Comparison of ENCODE assay signal across 10 mouse cellular contexts in genomic region chr10:84631182-84631581, GRCm38 (mm10). TPM values are rescaled to one million over a fixed set of nuclear protein-coding genes. Genes with fewer than 3 reads are reported as not detected.
DNase-seq lines count a peak whose midpoint lies in the region; ATAC-seq and TF ChIP-seq lines count a peak whose summit lies in the region.
"Had no signal": no experiment of that assay in that cellular context is flagged by ENCODE, and none has a peak within 500 bp of the region (broad histone marks: within the 10 kb centered on the region; RNA-seq: fewer than 3 reads in every experiment).

No protein-coding gene starts in this region.

- no peak overlapping the region for H3K27ac ChIP-seq in liver, embryonic 14.5 days
- H3K27ac ChIP-seq: heart, embryonic 15.5 days had no signal

- H3K9me3 ChIP-seq in liver, embryonic 14.5 days (ENCODE audit: control insufficient read depth, low read length): no peaks in the 10 kb centered on the region
- H3K9me3 ChIP-seq: heart, embryonic 15.5 days had no signal

- no peaks in the 10 kb centered on the region for H3K4me1 ChIP-seq in liver, embryonic 14.5 days (replicated peaks; ENCODE audit: control insufficient read depth in 2 of 2, insufficient read depth in 2 of 2, low read length in 1 of 2)
- H3K4me1 ChIP-seq: heart, embryonic 15.5 days had no signal

- no peak overlapping the region for H3K4me2 ChIP-seq in liver, embryonic 14.5 days (ENCODE audit: low read depth)
- H3K4me2 ChIP-seq: heart, embryonic 15.5 days had no signal

- peak; percentile 70 for TF ChIP-seq CTCF in liver, embryonic 14.5 days (IDR thresholded peaks at IDR 0.05; ENCODE audit: low read depth)

- peak; percentile 38 for ATAC-seq in activated CD4-positive, CD25-positive, alpha-beta regulatory T cell, adult 4 months
- ATAC-seq in liver, embryonic 14.5 days (ENCODE audit: insufficient read depth): no peak

- no peak overlapping the region for H3K9ac ChIP-seq in liver, embryonic 14.5 days (replicated peaks)
- H3K9ac ChIP-seq: heart, embryonic 15.5 days had no signal

- WGBS in liver, embryonic 14.5 days (ENCODE audit: insufficient replicate concordance): 64% methylated on average over 5 of the region's 5 CpGs

- H3K4me3 ChIP-seq in liver, embryonic 14.5 days (ENCODE audit: insufficient read depth in 1 of 2, low read depth in 2 of 2, low read length in 2 of 2): no peak overlapping the region
- H3K4me3 ChIP-seq: heart, embryonic 15.5 days; myocyte had no signal

- no peak for TF ChIP-seq EP300 in liver, embryonic 14.5 days (IDR thresholded peaks at IDR 0.05; ENCODE audit: low read depth)

- peaks cover 6% of the 10 kb centered on the region; the same call in 1 of the 2 replicates for H3K36me3 ChIP-seq in liver, embryonic 14.5 days (replicated peaks; ENCODE audit: control insufficient read depth, insufficient read depth, low read depth)

- DNase-seq in adrenal gland, postnatal 25 days: peak; percentile 46
- DNase-seq in adrenal gland, postnatal 4 days (ENCODE audit: low spot score in 2 of 2): no peak
- peak; percentile 60 to 62 for DNase-seq in kidney, postnatal 4 days
- no peak for DNase-seq in kidney, adult 18-20 months
- DNase-seq in liver, embryonic 14.5 days (ENCODE audit: low read depth in 3 of 3, low spot score in 3 of 3): peak; percentile 20 to 43 (median 24)
- peak; percentile 58 for DNase-seq in thymus, postnatal 25 days
- no peak for DNase-seq in frontal cortex, postnatal 25 days (ENCODE audit: low spot score in 2 of 2)

- no peaks in the 10 kb centered on the region for H3K27me3 ChIP-seq in liver, embryonic 14.5 days (ENCODE audit: control insufficient read depth, insufficient read depth, low read length)
- H3K27me3 ChIP-seq: heart, embryonic 15.5 days had no signal

RNA-seq across cellular contexts. Expression of gene Polr3b, which starts 9.1 kb away (rescaled TPM):
- 31.3 and 38.2 TPM in 2 replicates for total RNA-seq in adrenal gland, postnatal 25 days (2021)
- total RNA-seq in adrenal gland, postnatal 4 days (2021): 10 to 100 TPM; 28.5 to 31.6 TPM
- polyA plus RNA-seq in activated CD4-positive, CD25-positive, alpha-beta regulatory T cell, adult 4 months (2017; shearing (Covaris generic)): 10 to 100 TPM; 11.8 to 13.3 TPM
- 2.2 and 3.7 TPM in 2 replicates for polyA plus RNA-seq in liver, embryonic 14.5 days (2012; rRNA removed)
- polyA plus RNA-seq in liver, embryonic 14.5 days (2014; fragmentation: Nextera tagmentation; extraction: Ambion mirVana): 5.8 and 6.5 TPM in 2 replicates

RNA-seq across cellular contexts. Expression of gene Tcp11l2, which starts 54.8 kb away (rescaled TPM):
- 43.8 and 67.2 TPM in 2 replicates for total RNA-seq in adrenal gland, postnatal 25 days (2021)
- total RNA-seq in adrenal gland, postnatal 4 days (2021): 10 to 100 TPM; 50.1 to 51.2 TPM
- polyA plus RNA-seq in activated CD4-positive, CD25-positive, alpha-beta regulatory T cell, adult 4 months (2017; shearing (Covaris generic)): 100 to 1,000 TPM; 168 to 171 TPM
- polyA plus RNA-seq in liver, embryonic 14.5 days (2012; rRNA removed): 28.8 and 31.4 TPM in 2 replicates
- 38.1 and 44.2 TPM in 2 replicates for polyA plus RNA-seq in liver, embryonic 14.5 days (2014; fragmentation: Nextera tagmentation; extraction: Ambion mirVana)

Comparison
In these comparisons a context has a peak if more than half of its experiments do, and no peak if none do; other contexts are left out.
1. DNase-seq: peak in adrenal gland, postnatal 25 days (single experiment), kidney, postnatal 4 days (2 of 2), liver, embryonic 14.5 days (3 of 3) and thymus, postnatal 25 days (single experiment); none in adrenal gland, postnatal 4 days (0 of 2), kidney, adult 18-20 months (single experiment) and frontal cortex, postnatal 25 days (0 of 2).